Mouse (Mus musculus) Patski (cell line): ENCODE results near the gene Pts. TPM values are rescaled to one million over a fixed set of nuclear protein-coding genes. Genes with fewer than 3 reads are reported as not detected.

Source experiments
- ATAC-seq: fragments of 100-300 bp; one replicate; pipeline ENCODE4 v1.8.0; 2021
- CTCF ChIA-PET: fragments of 350-600 bp; sonication (Branson Sonifier 250); formaldehyde crosslinking; loops from one replicate; lab custom pipeline; 2022; ENCODE audit warnings: inconsistent platforms; lab: Charles Lee
- POLR2A ChIA-PET: fragments of 350-600 bp; sonication (Branson Sonifier 250); formaldehyde crosslinking; loops from one replicate; lab custom pipeline; 2022; ENCODE audit warnings: antibody characterized with exemption, inconsistent platforms; lab: Charles Lee
- DNase-seq: peaks from one replicate; pipeline ENCODE4 v3.0.0-alpha.2; 2011; ENCODE audit warnings: low read depth, low spot score
- H3K27me3 ChIP-seq: fragments of 371-371 bp; one replicate; pipeline ENCODE4 v1.5.1; 2021
- CTCF ChIP-seq: fragments of 100-300 bp; IDR thresholded peaks from one replicate; pipeline ENCODE4 v1.5.1; 2021
- in situ Hi-C: fragments of 300-500 bp; cut with MboI; formaldehyde crosslinking; loops from 3 replicates; pipeline ENCODE4 v1.11.1; 2018; ENCODE audit warnings: low pct_unique_long_range_greater_than_20kb, mixed read lengths
- polyA plus RNA-seq: library from polyadenylated mRNA; unstranded; gene quantifications from one replicate; pipeline ENCODE4 v1.2.3, GENCODE M21; 2021

Gene Pts
- polyA plus RNA-seq, 1 experiment from 2014 or later: 65.9 TPM

DNA sequence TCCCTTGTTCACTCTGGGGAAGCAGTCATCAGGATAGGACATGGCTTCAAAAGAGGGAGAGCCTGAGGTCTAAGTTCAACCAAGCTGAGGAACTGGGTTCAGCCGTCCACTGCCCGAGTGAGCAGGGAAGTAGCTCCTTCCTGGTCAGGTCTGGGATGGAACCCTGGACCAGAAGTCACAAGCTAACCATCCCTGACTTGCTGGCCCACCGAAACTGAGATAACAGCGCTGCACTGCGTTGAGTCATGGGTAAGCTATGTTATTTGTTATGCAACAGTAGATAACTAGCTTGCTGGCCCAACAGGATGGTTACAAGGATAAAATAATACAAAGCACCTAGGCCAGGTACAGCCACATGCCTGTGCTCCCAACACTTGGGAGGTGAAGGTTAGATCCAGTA lies 13.1 kb downstream of the Pts start:
- TF ChIP-seq CTCF: no peak
- in situ Hi-C loops: no loop called here
- CTCF ChIA-PET: interaction anchor here (1.2 to 4.2 kb wide), 3 partner anchors 13 to 64 kb away, joined by 4 to 18 read pairs (median 4); partner anchors contain the start of gene Pts
- no peak for DNase-seq
- no peaks in the 10 kb centered on the region for H3K27me3 ChIP-seq
- no peak for ATAC-seq
- POLR2A ChIA-PET: no interaction called here

GRCm38 (mm10) chr9:50507570-50507969 lies 21.0 kb downstream of the Pts start:
- H3K27me3 ChIP-seq: no peaks in the 10 kb centered on the region
- ATAC-seq: no peak
- in situ Hi-C loops: no loop called here
- DNase-seq: no peak
- ChIA-PET CTCF (interaction anchor here (0.7 to 1.6 kb wide), 5 partner anchors 10 to 38 kb away, joined by 3 to 4 read pairs (median 3); no protein-coding TSS in a partner anchor), POLR2A (interaction anchor here (1.1 kb wide), 1 partner anchor 10 kb away, joined by 3 read pairs; no protein-coding TSS in a partner anchor)
- TF ChIP-seq CTCF: no peak

DNA sequence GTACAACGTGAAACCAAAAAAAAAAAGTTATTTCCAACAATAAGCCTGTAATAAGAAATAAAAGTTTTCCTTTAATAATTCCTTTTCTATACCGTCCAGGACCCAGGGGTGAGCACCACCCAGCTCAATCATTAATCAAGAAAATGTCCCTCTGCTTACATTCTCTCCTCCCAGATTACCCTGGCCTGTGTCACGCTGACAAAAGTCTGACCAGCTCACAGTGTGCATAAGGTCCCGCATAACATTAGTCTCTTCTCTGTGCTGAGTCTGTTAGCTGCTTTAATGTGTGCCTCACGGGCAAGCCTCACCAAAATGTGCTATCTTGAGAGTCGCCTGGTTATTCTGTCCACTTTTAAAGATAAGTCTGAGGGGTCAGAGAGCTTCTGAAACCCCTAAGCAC lies 23.1 kb downstream of the Pts start:
- DNase-seq (no peak), ATAC-seq (no peak)
- in situ Hi-C loops: no loop called here
- CTCF ChIA-PET: interaction anchor here (0.8 to 1.3 kb wide), 2 partner anchors 9 to 90 kb away, joined by 3 to 4 read pairs; no protein-coding TSS in a partner anchor
- H3K27me3 ChIP-seq: no peaks in the 10 kb centered on the region
- POLR2A ChIA-PET: interaction anchor here (0.7 kb wide), 1 partner anchor 377 kb away, joined by 5 read pairs; no protein-coding TSS in a partner anchor
- TF ChIP-seq CTCF: no peak

GRCm38 (mm10) chr9:50502949-50503348 lies 25.6 kb downstream of the Pts start:
- in situ Hi-C loops: no loop called here
- no peaks in the 10 kb centered on the region for H3K27me3 ChIP-seq
- ATAC-seq: no peak
- DNase-seq: no peak
- CTCF ChIA-PET: interaction anchor here (3.6 kb wide), 1 partner anchor 25 kb away, joined by 11 read pairs; the partner anchor contains the start of gene Pts
- POLR2A ChIA-PET: no interaction called here
- no peak for TF ChIP-seq CTCF

- CTCF ChIA-PET: interaction anchor here (1.4 to 3.6 kb wide), 2 partner anchors 27 to 39 kb away, joined by 3 to 11 read pairs; partner anchors contain the start of gene Pts
- DNase-seq (no peak), ATAC-seq (no peak)
- in situ Hi-C loops: no loop called here
- TF ChIP-seq CTCF: no peak
- H3K27me3 ChIP-seq: no peaks in the 10 kb centered on the region
- POLR2A ChIA-PET: no interaction called here
Measured at GRCm38 (mm10) chr9:50500974-50501501, 27.5 kb downstream of the Pts start.

DNA sequence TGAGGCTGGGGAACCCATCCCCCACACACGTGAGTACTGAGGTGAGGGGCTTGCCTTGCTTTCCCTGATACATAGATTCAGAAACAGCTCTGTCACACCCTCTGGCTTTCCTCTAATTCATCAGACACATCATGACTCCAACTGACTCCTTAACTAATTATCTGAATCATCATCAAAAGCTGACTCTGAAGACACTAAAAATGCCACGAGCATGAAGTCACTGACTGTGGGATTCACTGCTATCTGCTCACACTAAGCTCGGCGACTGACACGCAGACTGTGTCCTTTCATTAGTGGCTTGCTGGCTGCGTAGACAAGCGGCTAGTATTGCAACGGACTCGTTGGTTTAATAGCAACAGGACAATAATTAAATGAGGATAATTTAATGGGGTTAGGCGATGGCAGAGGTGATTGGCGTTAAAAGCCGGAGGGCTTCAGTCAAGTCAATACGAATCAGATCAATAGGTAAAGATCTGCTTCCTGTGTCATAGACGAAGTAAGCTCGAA lies 28.0 kb downstream of the Pts start:
- CTCF ChIA-PET: interaction anchor here (3.6 kb wide), 1 partner anchor 28 kb away, joined by 11 read pairs; the partner anchor contains the start of gene Pts

DNA sequence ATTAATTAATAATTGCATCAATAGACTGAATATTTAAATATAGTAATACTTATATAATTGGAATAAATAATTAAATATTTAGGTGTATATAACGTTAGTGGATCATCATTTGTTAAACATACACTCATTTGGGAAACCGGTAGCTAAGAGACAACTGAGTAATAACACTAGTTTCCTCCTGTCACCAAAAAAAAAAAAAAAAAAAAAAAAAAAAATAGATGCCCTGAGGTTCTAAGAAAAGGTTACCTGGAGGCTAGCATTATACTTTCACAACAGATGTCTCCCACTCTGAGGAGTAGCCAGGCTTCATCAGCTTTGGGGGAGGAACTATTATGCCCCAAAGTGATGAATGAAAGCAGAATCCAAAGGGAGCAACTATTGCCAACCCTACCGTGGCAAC lies 28.7 kb downstream of the Pts start:
- no peaks in the 10 kb centered on the region for H3K27me3 ChIP-seq
- CTCF ChIA-PET: no interaction called here
- in situ Hi-C loops: no loop called here
- POLR2A ChIA-PET: no interaction called here
- TF ChIP-seq CTCF: no peak
- DNase-seq (no peak), ATAC-seq (no peak)

More for the DNA sequence above, 28.0 kb downstream of the Pts start:
- DNase-seq (no peak), ATAC-seq (peak; percentile 47)
- in situ Hi-C loops: no loop called here
- TF ChIP-seq CTCF: no peak
- no peaks in the 10 kb centered on the region for H3K27me3 ChIP-seq
- POLR2A ChIA-PET: no interaction called here

DNA sequence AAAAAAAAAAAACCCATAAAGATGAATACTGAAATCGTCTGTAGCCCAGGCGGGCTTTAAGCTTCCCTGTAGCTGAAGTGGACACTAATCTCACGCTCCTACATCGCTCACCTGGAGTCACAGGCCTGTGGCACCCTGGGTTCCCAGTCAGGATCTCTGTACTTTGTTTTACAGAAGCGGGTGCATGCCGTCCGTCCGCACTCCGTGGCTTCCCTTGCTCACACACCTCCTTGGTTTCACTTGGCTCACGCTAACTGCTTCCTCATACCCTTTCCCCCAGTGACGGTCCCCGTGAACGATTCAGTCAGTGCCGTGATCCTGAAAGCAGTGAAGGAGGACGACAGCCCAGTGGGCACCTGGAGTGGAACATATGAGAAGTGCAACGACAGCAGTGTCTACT lies 29.7 kb downstream of the Pts start:
- ChIA-PET CTCF (interaction anchor here (2.0 kb wide), 1 partner anchor 29 kb away, joined by 6 read pairs; the partner anchor contains the start of gene Pts), POLR2A (interaction anchor here (0.6 kb wide), 1 partner anchor 17 kb away, joined by 3 read pairs; no protein-coding TSS in a partner anchor)
- TF ChIP-seq CTCF: no peak

DNA sequence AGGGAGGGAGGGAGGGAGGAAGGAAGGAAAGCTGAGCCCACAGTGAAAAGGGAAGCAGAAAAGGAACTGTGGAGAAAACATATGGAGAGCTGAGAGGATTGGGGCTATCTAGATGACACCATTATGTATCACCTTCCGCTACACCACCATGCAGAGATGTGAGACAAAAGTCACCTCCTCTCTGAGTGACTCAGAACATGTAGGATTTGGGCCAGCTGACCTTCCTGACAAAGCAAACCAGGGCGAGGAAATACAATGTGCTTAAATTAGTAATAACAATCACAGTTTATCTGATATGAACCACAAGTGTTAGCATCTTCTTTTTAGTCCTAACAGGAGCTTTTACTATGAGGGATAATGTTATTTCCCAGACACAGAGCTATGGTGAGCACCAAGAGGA lies 31.0 kb downstream of the Pts start:
- DNase-seq (no peak), ATAC-seq (no peak)
- no peak for TF ChIP-seq CTCF
- CTCF ChIA-PET: interaction anchor here (1.0 to 2.0 kb wide), 2 partner anchors 10 to 30 kb away, joined by 4 to 6 read pairs; partner anchors contain the start of gene Pts
- in situ Hi-C loops: no loop called here
- H3K27me3 ChIP-seq: no peaks in the 10 kb centered on the region
- POLR2A ChIA-PET: interaction anchor here (0.6 kb wide), 1 partner anchor 135 kb away, joined by 4 read pairs; no protein-coding TSS in a partner anchor

More for the DNA sequence above, 29.7 kb downstream of the Pts start:
- no peak for DNase-seq
- in situ Hi-C loops: no loop called here
- ATAC-seq: no peak
- no peaks in the 10 kb centered on the region for H3K27me3 ChIP-seq

- CTCF ChIA-PET: interaction anchor here (1.0 to 2.0 kb wide), 2 partner anchors 10 to 31 kb away, joined by 4 to 6 read pairs; partner anchors contain the start of gene Pts
- DNase-seq (no peak), ATAC-seq (no peak)
- no peak for TF ChIP-seq CTCF
- in situ Hi-C loops: no loop called here
- POLR2A ChIA-PET: interaction anchor here (0.6 kb wide), 1 partner anchor 134 kb away, joined by 4 read pairs; no protein-coding TSS in a partner anchor
- no peaks in the 10 kb centered on the region for H3K27me3 ChIP-seq
Measured at GRCm38 (mm10) chr9:50497076-50497475, 31.4 kb downstream of the Pts start.

DNA sequence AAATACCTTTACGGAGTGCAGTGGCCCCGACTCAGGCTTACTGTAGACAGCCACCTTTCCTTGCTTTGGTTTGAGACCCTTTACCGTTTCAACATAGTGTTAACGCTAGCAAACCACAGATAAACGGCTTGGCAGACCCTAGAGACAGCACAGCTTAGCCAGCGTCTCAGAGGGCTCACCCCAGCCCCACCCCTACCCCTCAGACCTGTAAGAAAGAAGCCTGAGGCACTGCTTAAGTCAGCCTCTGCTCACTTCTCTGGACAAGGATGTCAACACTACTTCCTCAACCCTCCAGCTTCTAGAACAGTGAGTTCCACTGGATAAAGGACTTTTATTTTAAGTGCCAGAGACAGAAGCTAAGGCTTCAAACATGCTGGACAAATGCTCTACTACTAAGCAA lies 32.0 kb downstream of the Pts start:
- in situ Hi-C loops: no loop called here
- TF ChIP-seq CTCF: no peak
- ChIA-PET CTCF (no interaction called here), POLR2A (no interaction called here)
- no peak for ATAC-seq
- H3K27me3 ChIP-seq: no peaks in the 10 kb centered on the region
- no peak for DNase-seq
